Mouse (Mus musculus): ENCODE measurements around the gene Notch2.

GRCm38 (mm10) chr3:98003558-98003957 is 9.8 kb upstream of the Notch2 start:
- no peak for TF ChIP-seq POLR2A (IDR thresholded peaks at IDR 0.05; ENCODE audit: borderline replicate concordance, extremely low read depth, low read depth, low read length)
- no peak for TF ChIP-seq CTCF (IDR thresholded peaks at IDR 0.05; ENCODE audit: insufficient read depth, low read length)
